Mouse (Mus musculus) cortical plate, adult 2 months (tissue): ENCODE data around the gene Stag3.

ENCODE experiments used
- CTCF ChIP-seq: fragments of 200-500 bp; IDR thresholded peaks from 2 replicates; pipeline ENCODE4 v1.5.1; 2011; ENCODE audit warnings: mild to moderate bottlenecking, control low read depth, low read length; ENCODE audit not compliant: insufficient read depth; ENCODE audit errors: extremely low read depth
- POLR2A ChIP-seq: fragments of 200-500 bp; IDR thresholded peaks from 2 replicates; pipeline ENCODE4 v1.6.1; 2011; ENCODE audit warnings: mild to moderate bottlenecking, low read length, control low read depth; ENCODE audit not compliant: insufficient read depth; ENCODE audit errors: extremely low read depth

- TF ChIP-seq POLR2A (no peak), CTCF (no peak)
Observed at GRCm38 (mm10) chr5:138256966-138257584, 23.0 kb upstream of the Stag3 start.
